26 mouse cellular contexts compared by ENCODE assay signal in genomic region chr13:26517646-26518045, GRCm38 (mm10).
DNase-seq lines count a peak whose midpoint lies in the region; ATAC-seq and TF ChIP-seq lines count a peak whose summit lies in the region.
"Had no signal": no experiment of that assay in that cellular context is flagged by ENCODE, and none has a peak within 500 bp of the region (broad histone marks: within the 10 kb centered on the region; RNA-seq: fewer than 3 reads in every experiment).

No protein-coding gene starts in this region.

- H3K27me3 ChIP-seq in midbrain, embryonic 11.5 days (ENCODE audit: control insufficient read depth, insufficient read depth, low read length) = no peaks in the 10 kb centered on the region
- H3K27me3 ChIP-seq in midbrain, embryonic 10.5 days (ENCODE audit: low read depth, poor library complexity, severe bottlenecking) = no peaks in the 10 kb centered on the region
- no peaks in the 10 kb centered on the region for H3K27me3 ChIP-seq in forebrain, embryonic 14.5 days (replicated peaks; ENCODE audit: control insufficient read depth, insufficient read depth, low read length)
- no peaks in the 10 kb centered on the region for H3K27me3 ChIP-seq in forebrain, postnatal 0 days (ENCODE audit: insufficient read depth, low read length)
- H3K27me3 ChIP-seq: embryonic facial prominence, embryonic 13.5 days; hindbrain, embryonic 12.5 days; hindbrain, embryonic 15.5 days had no signal

- peak; percentile 57 for DNase-seq in midbrain, embryonic 11.5 days (ENCODE audit: low spot score, missing footprints)
- no peak for DNase-seq in midbrain, embryonic 10.5 days (ENCODE audit: low spot score)
- peak; percentile 71 for DNase-seq in brain, embryonic 14.5 days (ENCODE audit: low read depth)
- DNase-seq in forebrain, embryonic 14.5 days (ENCODE audit: low spot score) = peak; percentile 62
- no peak for DNase-seq in forebrain, postnatal 0 days
- no peak for DNase-seq in c-Kit-positive CD71-positive TER-119-positive erythroid progenitor cells, embryonic 14.5 days (ENCODE audit: low spot score)
- no peak for DNase-seq in layer of hippocampus, postnatal 25 days (ENCODE audit: extremely low spot score in 1 of 2, low spot score in 1 of 2)
- DNase-seq: adrenal gland, adult 8-10 months; adrenal gland, postnatal 25 days; cerebellum, adult 11 months; cerebellum, adult 2 months; cerebellum, postnatal 10 days; cerebellum, postnatal 36 days; embryo, embryonic 11 days; gastrocnemius, adult 2 months; gastrocnemius, postnatal 14 days; heart, adult 11 months had no signal

- H3K4me2 ChIP-seq in midbrain, embryonic 11.5 days = no peak overlapping the region
- no peak overlapping the region for H3K4me2 ChIP-seq in forebrain, embryonic 14.5 days (ENCODE audit: low read length)
- no peak overlapping the region for H3K4me2 ChIP-seq in forebrain, postnatal 0 days (ENCODE audit: low read depth)
- H3K4me2 ChIP-seq: embryonic facial prominence, embryonic 13.5 days; heart, embryonic 11.5 days; hindbrain, embryonic 12.5 days; hindbrain, embryonic 15.5 days had no signal

- no peaks in the 10 kb centered on the region for H3K9me3 ChIP-seq in midbrain, embryonic 11.5 days (ENCODE audit: control insufficient read depth, low read length)
- H3K9me3 ChIP-seq in midbrain, embryonic 10.5 days (replicated peaks) = no peaks in the 10 kb centered on the region
- no peaks in the 10 kb centered on the region for H3K9me3 ChIP-seq in forebrain, embryonic 14.5 days (replicated peaks; ENCODE audit: control insufficient read depth, low read length)
- no peaks in the 10 kb centered on the region for H3K9me3 ChIP-seq in forebrain, postnatal 0 days (ENCODE audit: low read length)
- H3K9me3 ChIP-seq: embryonic facial prominence, embryonic 10.5 days; embryonic facial prominence, embryonic 13.5 days; hindbrain, embryonic 12.5 days; hindbrain, embryonic 15.5 days had no signal

- no peak overlapping the region for H3K27ac ChIP-seq in midbrain, embryonic 11.5 days (ENCODE audit: low read depth, low read length)
- H3K27ac ChIP-seq in midbrain, embryonic 10.5 days (replicated peaks) = no peak overlapping the region
- peak overlapping the region; percentile 52; the same call in 1 of the 2 replicates for H3K27ac ChIP-seq in forebrain, embryonic 14.5 days (ENCODE audit: low read depth, low read length)
- peak overlapping the region; percentile 64; the same call in 1 of the 2 replicates for H3K27ac ChIP-seq in forebrain, postnatal 0 days (ENCODE audit: low read depth, low read length)
- H3K27ac ChIP-seq: embryonic facial prominence, embryonic 10.5 days; embryonic facial prominence, embryonic 13.5 days; gastrocnemius, adult 2 months; hindbrain, embryonic 12.5 days; hindbrain, embryonic 15.5 days had no signal

- WGBS in midbrain, embryonic 11.5 days = 67% methylated on average over 4 of the region's 4 CpGs
- WGBS in midbrain, embryonic 10.5 days = 81% methylated on average over 4 of the region's 4 CpGs
- 39% methylated on average over 4 of the region's 4 CpGs for WGBS in forebrain, embryonic 14.5 days
- 31% methylated on average over 4 of the region's 4 CpGs for WGBS in forebrain, postnatal 0 days

- ATAC-seq in midbrain, embryonic 11.5 days (ENCODE audit: low FRiP score) = no peak
- ATAC-seq in forebrain, embryonic 14.5 days = peak; percentile 47; the same call in 1 of the 2 replicates
- peak; percentile 78; the same call in 1 of the 2 replicates for ATAC-seq in forebrain, postnatal 0 days
- ATAC-seq: activated CD4-positive, CD25-positive, alpha-beta regulatory T cell, adult 4 months; CD4-positive, CD25-positive, alpha-beta regulatory T cell, adult 4 months; intestine, postnatal 0 days had no signal

- TF ChIP-seq CTCF in brain, embryonic 14.5 days (IDR thresholded peaks at IDR 0.05; ENCODE audit: borderline replicate concordance, extremely low read depth, insufficient read depth, insufficient read length) = no peak
- no peak for TF ChIP-seq CTCF in forebrain, postnatal 0 days (IDR thresholded peaks at IDR 0.05; ENCODE audit: low read depth)

- H3K9ac ChIP-seq in midbrain, embryonic 11.5 days (ENCODE audit: low read length) = no peak overlapping the region
- no peak overlapping the region for H3K9ac ChIP-seq in forebrain, embryonic 14.5 days (ENCODE audit: low read length)
- H3K9ac ChIP-seq in forebrain, postnatal 0 days = no peak overlapping the region
- H3K9ac ChIP-seq: embryonic facial prominence, embryonic 13.5 days; hindbrain, embryonic 12.5 days; hindbrain, embryonic 15.5 days had no signal

- H3K4me1 ChIP-seq in midbrain, embryonic 11.5 days (ENCODE audit: control insufficient read depth, insufficient read depth, low read length) = no peaks in the 10 kb centered on the region
- no peaks in the 10 kb centered on the region for H3K4me1 ChIP-seq in midbrain, embryonic 10.5 days
- peaks cover 6% of the 10 kb centered on the region; the same call in 1 of the 2 replicates for H3K4me1 ChIP-seq in forebrain, embryonic 14.5 days (ENCODE audit: control insufficient read depth, insufficient read depth, low read length)
- no peaks in the 10 kb centered on the region for H3K4me1 ChIP-seq in forebrain, postnatal 0 days (ENCODE audit: insufficient read depth)
- H3K4me1 ChIP-seq: embryonic facial prominence, embryonic 10.5 days; embryonic facial prominence, embryonic 13.5 days; hindbrain, embryonic 15.5 days had no signal

- no peak for TF ChIP-seq POLR2A in brain, embryonic 14.5 days (IDR thresholded peaks at IDR 0.05; ENCODE audit: borderline replicate concordance, extremely low read depth, insufficient read depth, insufficient read length, poor library complexity, severe bottlenecking)

- no peak overlapping the region for H3K4me3 ChIP-seq in midbrain, embryonic 11.5 days (ENCODE audit: low read depth, low read length)
- H3K4me3 ChIP-seq in midbrain, embryonic 10.5 days = no peak overlapping the region
- no peak overlapping the region for H3K4me3 ChIP-seq in forebrain, embryonic 14.5 days (ENCODE audit: low read depth, low read length)
- no peak overlapping the region for H3K4me3 ChIP-seq in forebrain, postnatal 0 days (ENCODE audit: low read depth, low read length)
- H3K4me3 ChIP-seq: embryonic facial prominence, embryonic 10.5 days; embryonic facial prominence, embryonic 13.5 days; erythroblast, embryonic 14.5 days; gastrocnemius, adult 2 months; hindbrain, embryonic 12.5 days; hindbrain, embryonic 15.5 days had no signal

- no peaks in the 10 kb centered on the region for H3K36me3 ChIP-seq in midbrain, embryonic 11.5 days (ENCODE audit: control insufficient read depth, insufficient read depth, low read length)
- no peaks in the 10 kb centered on the region for H3K36me3 ChIP-seq in midbrain, embryonic 10.5 days
- H3K36me3 ChIP-seq in forebrain, embryonic 14.5 days (ENCODE audit: control insufficient read depth, insufficient read depth, low read length) = no peaks in the 10 kb centered on the region
- no peaks in the 10 kb centered on the region for H3K36me3 ChIP-seq in forebrain, postnatal 0 days (ENCODE audit: insufficient read depth)
- H3K36me3 ChIP-seq: embryonic facial prominence, embryonic 10.5 days; embryonic facial prominence, embryonic 13.5 days; hindbrain, embryonic 12.5 days; hindbrain, embryonic 15.5 days had no signal

Comparison
In these comparisons a context has a peak if more than half of its experiments do, and no peak if none do; other contexts are left out.
1. DNase-seq: peak in midbrain, embryonic 11.5 days (single experiment), brain, embryonic 14.5 days (single experiment) and forebrain, embryonic 14.5 days (single experiment); none in midbrain, embryonic 10.5 days (single experiment), forebrain, postnatal 0 days (single experiment), c-Kit-positive CD71-positive TER-119-positive erythroid progenitor cells, embryonic 14.5 days (single experiment) and layer of hippocampus, postnatal 25 days (0 of 2).
2. H3K27ac ChIP-seq: peak in forebrain, embryonic 14.5 days (single experiment) and forebrain, postnatal 0 days (single experiment); none in midbrain, embryonic 11.5 days (single experiment) and midbrain, embryonic 10.5 days (single experiment).